16 mouse cellular contexts compared by ENCODE assay signal in genomic region chr17:26844909-26845148, GRCm38 (mm10). TPM values are rescaled to one million over a fixed set of nuclear protein-coding genes. Genes with fewer than 3 reads are reported as not detected.
DNase-seq lines count a peak whose midpoint lies in the region; ATAC-seq and TF ChIP-seq lines count a peak whose summit lies in the region.
"Had no signal": no experiment of that assay in that cellular context is flagged by ENCODE, and none has a peak within 500 bp of the region (broad histone marks: within the 10 kb centered on the region; RNA-seq: fewer than 3 reads in every experiment).

Gene Nkx2-5, minus strand, starts transcription at chr17:26845009.

- H3K9ac ChIP-seq in heart, adult 2 months (ENCODE audit: low read depth, low read length), result peak within 1 kb of the TSS; percentile 89
- no peak within 1 kb of the TSS for H3K9ac ChIP-seq in midbrain, embryonic 14.5 days (replicated peaks; ENCODE audit: low read length)
- H3K9ac ChIP-seq in heart, embryonic 11.5 days (ENCODE audit: low read depth, low read length), result peak within 1 kb of the TSS; percentile 77
- no peak within 1 kb of the TSS for H3K9ac ChIP-seq in limb, embryonic 13.5 days
- H3K9ac ChIP-seq: forebrain, postnatal 0 days; liver, embryonic 15.5 days had no signal

- no peaks in the 10 kb centered on the region for H3K36me3 ChIP-seq in heart, adult 2 months (ENCODE audit: control insufficient read depth, insufficient read depth, low read length)
- no peaks in the 10 kb centered on the region for H3K36me3 ChIP-seq in midbrain, embryonic 10.5 days
- H3K36me3 ChIP-seq in midbrain, embryonic 14.5 days (ENCODE audit: control insufficient read depth, insufficient read depth, low read length), result no peaks in the 10 kb centered on the region
- no peaks in the 10 kb centered on the region for H3K36me3 ChIP-seq in heart, embryonic 11.5 days (ENCODE audit: control insufficient read depth, insufficient read depth, low read length)
- H3K36me3 ChIP-seq in limb, embryonic 13.5 days, result no peaks in the 10 kb centered on the region
- H3K36me3 ChIP-seq: liver, embryonic 15.5 days had no signal

- no peak for TF ChIP-seq EP300 in heart, adult 2 months (IDR thresholded peaks at IDR 0.05; ENCODE audit: insufficient read depth, low read depth, low read length)

- H3K27me3 ChIP-seq in heart, adult 2 months (ENCODE audit: control insufficient read depth, insufficient read depth, low read length), result peaks cover 8% of the 10 kb centered on the region
- peaks cover 98% of the 10 kb centered on the region for H3K27me3 ChIP-seq in midbrain, embryonic 10.5 days (ENCODE audit: low read depth, poor library complexity, severe bottlenecking)
- H3K27me3 ChIP-seq in midbrain, embryonic 14.5 days (ENCODE audit: control insufficient read depth, insufficient read depth, low read length), result peaks cover 88% of the 10 kb centered on the region
- H3K27me3 ChIP-seq in heart, embryonic 11.5 days (ENCODE audit: control insufficient read depth, insufficient read depth, low read length), result peaks cover 56% of the 10 kb centered on the region
- peaks cover 92% of the 10 kb centered on the region for H3K27me3 ChIP-seq in limb, embryonic 13.5 days

- no peak for TF ChIP-seq POLR2A in heart, adult 2 months (IDR thresholded peaks at IDR 0.05; ENCODE audit: insufficient read depth, low read depth, low read length)

- no peaks in the 10 kb centered on the region for H3K4me1 ChIP-seq in heart, adult 2 months (ENCODE audit: control insufficient read depth, insufficient read depth, low read length)
- peaks cover 17% of the 10 kb centered on the region for H3K4me1 ChIP-seq in midbrain, embryonic 10.5 days
- H3K4me1 ChIP-seq in midbrain, embryonic 14.5 days (ENCODE audit: control insufficient read depth, insufficient read depth, low read length), result no peaks in the 10 kb centered on the region
- peaks cover 3% of the 10 kb centered on the region; the same call in 1 of the 2 replicates for H3K4me1 ChIP-seq in heart, embryonic 11.5 days (ENCODE audit: control insufficient read depth, insufficient read depth, low read length)
- peaks cover 8% of the 10 kb centered on the region for H3K4me1 ChIP-seq in limb, embryonic 13.5 days

- DNase-seq in heart, adult 2 months, result no peak
- DNase-seq in heart, adult 11 months, result no peak
- DNase-seq in midbrain, embryonic 10.5 days (ENCODE audit: low spot score), result no peak
- no peak for DNase-seq in midbrain, embryonic 14.5 days
- DNase-seq in testis, postnatal 10 days (ENCODE audit: low spot score), result no peak
- no peak for DNase-seq in left cerebral cortex, adult 18-20 months (ENCODE audit: low spot score in 2 of 2)
- DNase-seq: adrenal gland, postnatal 10 days; forebrain, postnatal 0 days had no signal

- peak within 1 kb of the TSS; percentile 83 for H3K27ac ChIP-seq in heart, adult 2 months
- H3K27ac ChIP-seq in midbrain, embryonic 10.5 days (replicated peaks), result no peak within 1 kb of the TSS
- H3K27ac ChIP-seq in midbrain, embryonic 14.5 days (replicated peaks; ENCODE audit: low read depth, low read length), result no peak within 1 kb of the TSS
- peak within 1 kb of the TSS; percentile 95 for H3K27ac ChIP-seq in heart, embryonic 11.5 days (ENCODE audit: low read depth, low read length)
- no peak within 1 kb of the TSS for H3K27ac ChIP-seq in limb, embryonic 13.5 days
- H3K27ac ChIP-seq: left cerebral cortex, adult 2 months; liver, embryonic 15.5 days had no signal

- H3K4me3 ChIP-seq in heart, adult 2 months, result peak within 1 kb of the TSS; percentile 40
- peak within 1 kb of the TSS; percentile 23 for H3K4me3 ChIP-seq in midbrain, embryonic 10.5 days
- no peak within 1 kb of the TSS for H3K4me3 ChIP-seq in midbrain, embryonic 14.5 days (replicated peaks; ENCODE audit: low read depth, low read length)
- peak within 1 kb of the TSS; percentile 77 for H3K4me3 ChIP-seq in heart, embryonic 11.5 days (ENCODE audit: low read depth, low read length)
- H3K4me3 ChIP-seq in limb, embryonic 13.5 days, result 0 out of 2 replicates have a peak within 1 kb of the TSS, but pooled peaks have one; percentile 7
- H3K4me3 ChIP-seq: left cerebral cortex, adult 2 months; liver, embryonic 15.5 days had no signal

- ATAC-seq in midbrain, embryonic 14.5 days (ENCODE audit: low FRiP score, low TSS enrichment), result no peak
- ATAC-seq in heart, embryonic 11.5 days (replicated peaks; ENCODE audit: insufficient number of reproducible peaks, low FRiP score, low TSS enrichment), result no peak
- ATAC-seq in limb, embryonic 13.5 days (ENCODE audit: low FRiP score, low read depth), result no peak
- ATAC-seq: forebrain, postnatal 0 days; Patski had no signal

- no peak within 1 kb of the TSS for H3K4me2 ChIP-seq in midbrain, embryonic 14.5 days (ENCODE audit: low read length)
- H3K4me2 ChIP-seq in heart, embryonic 11.5 days, result peak within 1 kb of the TSS; percentile 64
- 0 out of 2 replicates have a peak within 1 kb of the TSS, but pooled peaks have one; percentile 11 for H3K4me2 ChIP-seq in limb, embryonic 13.5 days (replicated peaks)
- H3K4me2 ChIP-seq: liver, embryonic 15.5 days had no signal

- 0% methylated on average over 5 of the region's 5 CpGs for WGBS in heart, adult 2 months
- 0% methylated on average over 5 of the region's 5 CpGs for WGBS in midbrain, embryonic 10.5 days
- 0% methylated on average over 5 of the region's 5 CpGs for WGBS in midbrain, embryonic 14.5 days
- 6% methylated on average over 5 of the region's 5 CpGs for WGBS in heart, embryonic 11.5 days (ENCODE audit: insufficient replicate concordance)
- 0% methylated on average over 4 of the region's 5 CpGs for WGBS in limb, embryonic 13.5 days

- no peaks in the 10 kb centered on the region for H3K9me3 ChIP-seq in midbrain, embryonic 10.5 days (replicated peaks)
- no peaks in the 10 kb centered on the region for H3K9me3 ChIP-seq in midbrain, embryonic 14.5 days (ENCODE audit: control insufficient read depth, low read length)
- H3K9me3 ChIP-seq in heart, embryonic 11.5 days (replicated peaks; ENCODE audit: control insufficient read depth, low read length), result no peaks in the 10 kb centered on the region
- no peaks in the 10 kb centered on the region for H3K9me3 ChIP-seq in limb, embryonic 13.5 days
- H3K9me3 ChIP-seq: liver, embryonic 15.5 days had no signal

- 0 out of 2 replicates have a peak, but pooled peaks cover 3% of the 10 kb centered on the region for H3K79me2 ChIP-seq in heart, adult 2 months (replicated peaks; ENCODE audit: control insufficient read depth, insufficient read depth, low read length)

- no peak for TF ChIP-seq CTCF in heart, adult 2 months (IDR thresholded peaks at IDR 0.05)

- intact Hi-C loops in heart, adult 2 months (cut with DNase I), result no loop called here

RNA-seq across cellular contexts. Expression of gene Nkx2-5, which starts in this region (rescaled TPM):
- 10 to 100 TPM; 87.1 to 96.3 TPM for total RNA-seq in heart, adult 2 months (2021)
- polyA plus RNA-seq in heart, adult 2 months (2012; rRNA removed), result 72.6 and 104 TPM in 2 replicates
- not detected in 2 replicates for polyA plus RNA-seq in midbrain, embryonic 10.5 days (2016; fragmentation: Nextera tagmentation; extraction: Ambion mirVana)
- not detected in 2 replicates for polyA plus RNA-seq in midbrain, embryonic 14.5 days (2014; fragmentation: Nextera tagmentation; extraction: Ambion mirVana)
- polyA plus RNA-seq in heart, embryonic 11.5 days (2014; fragmentation: Nextera tagmentation; extraction: Ambion mirVana), result 157 and 159 TPM in 2 replicates
- not detected in 2 replicates for polyA plus RNA-seq in limb, embryonic 13.5 days (2015; fragmentation: Nextera tagmentation; extraction: Ambion mirVana)
- total RNA-seq in left cerebral cortex, adult 18-20 months (2021), result not detected
- total RNA-seq: adrenal gland, postnatal 10 days; hematopoietic stem cell, adult 5-6 weeks; left cerebral cortex, adult 2 months; midbrain, postnatal 0 days had no signal
- polyA plus RNA-seq: forebrain, postnatal 0 days; kidney, embryonic 16.5 days; midbrain, postnatal 0 days; Patski had no signal

Comparison
In these comparisons a context has a peak if more than half of its experiments do, and no peak if none do; other contexts are left out.
1. RNA of gene Nkx2-5 (total RNA-seq): 87.1 to 96.3 TPM in heart, adult 2 months; not detected in left cerebral cortex, adult 18-20 months; every median in the first group is over 10 times any median in the second.
2. RNA of gene Nkx2-5 (polyA plus RNA-seq): 157 to 159 TPM in heart, embryonic 11.5 days and 72.6 to 104 TPM in heart, adult 2 months; not detected in midbrain, embryonic 10.5 days, not detected in midbrain, embryonic 14.5 days and not detected in limb, embryonic 13.5 days; every median in the first group is over 10 times any median in the second.
3. H3K27ac ChIP-seq: peak in heart, adult 2 months (single experiment) and heart, embryonic 11.5 days (single experiment); none in midbrain, embryonic 10.5 days (single experiment), midbrain, embryonic 14.5 days (single experiment) and limb, embryonic 13.5 days (single experiment).
4. H3K9ac ChIP-seq: peak in heart, adult 2 months (single experiment) and heart, embryonic 11.5 days (single experiment); none in midbrain, embryonic 14.5 days (single experiment) and limb, embryonic 13.5 days (single experiment).